Comparison of ENCODE assay signal across 15 mouse cellular contexts in the genomic region with DNA sequence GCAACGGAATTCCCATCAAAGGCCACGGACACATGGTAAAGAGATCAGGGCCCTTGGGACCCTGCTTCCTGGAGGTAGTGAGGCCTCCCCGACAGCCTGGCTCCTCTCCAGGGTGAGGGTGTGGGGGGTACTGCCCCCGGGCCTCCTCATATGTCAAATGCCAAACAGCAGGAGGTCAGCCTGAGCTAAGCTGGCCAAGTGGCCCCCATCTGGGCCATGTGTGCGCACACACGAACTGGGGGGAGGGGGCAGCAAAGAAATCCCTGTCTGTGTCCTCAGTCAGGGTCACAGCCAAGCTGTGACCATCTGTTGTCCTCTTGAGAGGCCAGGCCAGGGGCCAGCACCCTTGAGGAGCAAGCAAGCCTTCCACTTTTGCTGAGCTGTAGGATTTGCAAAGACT. TPM values are rescaled to one million over a fixed set of nuclear protein-coding genes. Genes with fewer than 3 reads are reported as not detected.
A peak's percentile ranks its signal among the peaks of the same experiment; 100 is the strongest.
DNase-seq lines count a peak whose midpoint lies in the region; ATAC-seq lines count a peak whose summit lies in the region.
"Had no signal": no experiment of that assay in that cellular context is flagged by ENCODE, and none has a peak within 500 bp of the region (broad histone marks: within the 10 kb centered on the region; RNA-seq: fewer than 3 reads in every experiment).

No protein-coding gene starts in this region.

- intact Hi-C loops in gastrocnemius, postnatal 36 days (cut with DNase I), result no loop called here

- DNase-seq in adrenal gland, adult 2 months, result peak; percentile 21
- DNase-seq in adrenal gland, postnatal 4 days (ENCODE audit: low spot score in 2 of 2), result no peak
- DNase-seq in gastrocnemius, postnatal 25 days, result peak; percentile 12
- no peak for DNase-seq in gastrocnemius, postnatal 36 days
- peak; percentile 76 for DNase-seq in lung, postnatal 10 days
- DNase-seq in lung, postnatal 25 days (ENCODE audit: low spot score), result no peak
- DNase-seq in mesoderm, embryonic 11.5 days (ENCODE audit: low read depth, low spot score), result peak; percentile 63
- DNase-seq: thymus, postnatal 4 days had no signal

- ATAC-seq in CD4-positive, CD25-positive, alpha-beta regulatory T cell, adult 4 months, result no peak
- ATAC-seq: activated CD4-positive, CD25-positive, alpha-beta regulatory T cell, adult 4 months had no signal

RNA-seq across cellular contexts. Expression of gene Fignl2, which starts 13.3 kb away (rescaled TPM):
- total RNA-seq in adrenal gland, adult 2 months (2021), result 1 to 10 TPM; 6.3 to 8.7 TPM
- polyA plus RNA-seq in adrenal gland, adult 2 months (2012; rRNA removed), result 11.8 and 16.1 TPM in 2 replicates
- total RNA-seq in adrenal gland, postnatal 4 days (2021), result 10 to 100 TPM; 13.5 to 13.8 TPM
- 1 to 10 TPM in 1 of 2 experiments, under 1 TPM in 1; 0.59 to 1.1 TPM for total RNA-seq in gastrocnemius, postnatal 25 days (2021)
- under 1 TPM; 0.54 to 0.74 TPM for total RNA-seq in gastrocnemius, postnatal 36 days (2021)
- polyA plus RNA-seq in CD4-positive, CD25-positive, alpha-beta regulatory T cell, adult 4 months (2017; shearing (Covaris generic)), result not detected
- total RNA-seq: granulocyte monocyte progenitor cell, adult 5-6 weeks had no signal
- polyA plus RNA-seq: activated CD4-positive, CD25-positive, alpha-beta regulatory T cell, adult 4 months had no signal

RNA-seq across cellular contexts. Expression of gene Gm47841, which starts 17.9 kb away (rescaled TPM):
- total RNA-seq in adrenal gland, adult 2 months (2021), result under 1 TPM; 0.37 to 0.45 TPM
- polyA plus RNA-seq in adrenal gland, adult 2 months (2012; rRNA removed), result 0.37 TPM in 1 of 2 replicates, not detected in the other
- under 1 TPM; 0.67 to 0.68 TPM for total RNA-seq in adrenal gland, postnatal 4 days (2021)
- total RNA-seq in gastrocnemius, postnatal 25 days (2021), result not detected
- total RNA-seq in gastrocnemius, postnatal 36 days (2021), result not detected
- polyA plus RNA-seq in CD4-positive, CD25-positive, alpha-beta regulatory T cell, adult 4 months (2017; shearing (Covaris generic)), result not detected
- total RNA-seq: ES-E14; granulocyte monocyte progenitor cell, adult 5-6 weeks; left cerebral cortex, adult 18-20 months had no signal
- polyA plus RNA-seq: activated CD4-positive, CD25-positive, alpha-beta regulatory T cell, adult 4 months; kidney, embryonic 15.5 days; liver, embryonic 16.5 days had no signal

RNA-seq across cellular contexts. Expression of gene Ankrd33, which starts 50.5 kb away (rescaled TPM):
- total RNA-seq in adrenal gland, adult 2 months (2021), result 1 to 10 TPM in 1 of 2 experiments, under 1 TPM in 1; 0.59 to 1.0 TPM
- 0.10 TPM in 1 of 2 replicates, not detected in the other for polyA plus RNA-seq in adrenal gland, adult 2 months (2012; rRNA removed)
- total RNA-seq in adrenal gland, postnatal 4 days (2021), result 1 to 10 TPM in 1 of 2 experiments, under 1 TPM in 1; 0.73 to 1.2 TPM
- not detected for total RNA-seq in gastrocnemius, postnatal 25 days (2021)
- not detected for total RNA-seq in gastrocnemius, postnatal 36 days (2021)
- not detected for polyA plus RNA-seq in CD4-positive, CD25-positive, alpha-beta regulatory T cell, adult 4 months (2017; shearing (Covaris generic))
- total RNA-seq: ES-E14; granulocyte monocyte progenitor cell, adult 5-6 weeks; left cerebral cortex, adult 18-20 months had no signal
- polyA plus RNA-seq: activated CD4-positive, CD25-positive, alpha-beta regulatory T cell, adult 4 months; kidney, embryonic 15.5 days; liver, embryonic 16.5 days had no signal

Comparison
In these comparisons a context has a peak if more than half of its experiments do, and no peak if none do; other contexts are left out.
1. DNase-seq: peak in adrenal gland, adult 2 months (single experiment), gastrocnemius, postnatal 25 days (single experiment), lung, postnatal 10 days (single experiment) and mesoderm, embryonic 11.5 days (single experiment); none in adrenal gland, postnatal 4 days (0 of 2), gastrocnemius, postnatal 36 days (0 of 2) and lung, postnatal 25 days (single experiment).